Mouse (Mus musculus) gastrocnemius, postnatal 25 days (tissue): Measurements from ENCODE around the gene Tspo. TPM values are rescaled to one million over a fixed set of nuclear protein-coding genes. Genes with fewer than 3 reads are reported as not detected.
A peak's percentile ranks its signal among the peaks of the same experiment; 100 is the strongest.

Experiments
- DNase-seq: peaks from one replicate; pipeline ENCODE4 v3.0.0; 2022
- total RNA-seq, 2 experiments: library from RNA; stranded (reverse); gene quantifications; 1 replicate in 1 of 2; 2 replicates in 1 of 2; pipeline ENCODE4 v1.2.3; 2021

The Tspo gene
- total RNA-seq, 2 experiments from 2014 or later: 21.2 to 34.5 TPM

- DNase-seq: peak; percentile 53
Observed at GRCm38 (mm10) chr15:83583419-83584156, 20.2 kb downstream of the Tspo start.

- no peak for DNase-seq
Observed at GRCm38 (mm10) chr15:83584741-83585220, 21.4 kb downstream of the Tspo start.

- no peak for DNase-seq
Observed at GRCm38 (mm10) chr15:83590841-83591240, 27.4 kb downstream of the Tspo start.

- DNase-seq: no peak
Observed at GRCm38 (mm10) chr15:83591758-83592157, 28.4 kb downstream of the Tspo start.

- DNase-seq: no peak
Observed at GRCm38 (mm10) chr15:83592260-83593188, 29.1 kb downstream of the Tspo start.

- DNase-seq: no peak
Observed at GRCm38 (mm10) chr15:83593189-83593585, 29.8 kb downstream of the Tspo start.

- no peak for DNase-seq
Observed at GRCm38 (mm10) chr15:83593702-83594512, 30.5 kb downstream of the Tspo start.

GRCm38 (mm10) chr15:83594513-83595363, 31.3 kb downstream of the Tspo start, which contains the start of gene Ttll12:
TSS of gene Ttll12 (minus strand) at chr15:83595157.
- peak; percentile 87 for DNase-seq

- no peak for DNase-seq
Observed at GRCm38 (mm10) chr15:83595364-83595711, 31.9 kb downstream of the Tspo start.

- DNase-seq: no peak
Observed at GRCm38 (mm10) chr15:83596833-83597232, 33.4 kb downstream of the Tspo start.

- no peak for DNase-seq
Observed at GRCm38 (mm10) chr15:83601185-83601584, 37.8 kb downstream of the Tspo start.

GRCm38 (mm10) chr15:83602372-83603045, 39.1 kb downstream of the Tspo start:
- DNase-seq: peak; percentile 45

- DNase-seq: no peak
Observed at GRCm38 (mm10) chr15:83603046-83603396, 39.6 kb downstream of the Tspo start.

- DNase-seq: no peak
Observed at GRCm38 (mm10) chr15:83603426-83603825, 40.0 kb downstream of the Tspo start.

GRCm38 (mm10) chr15:83606216-83606615, 42.8 kb downstream of the Tspo start:
- no peak for DNase-seq

- no peak for DNase-seq
Observed at GRCm38 (mm10) chr15:83606700-83607099, 43.3 kb downstream of the Tspo start.

GRCm38 (mm10) chr15:83607115-83607802, 43.9 kb downstream of the Tspo start:
- DNase-seq: peak; percentile 58

GRCm38 (mm10) chr15:83615245-83615644, 51.9 kb downstream of the Tspo start:
- no peak for DNase-seq
